Mouse (Mus musculus) MEL (cell line): ENCODE results near the gene Gm49601. TPM values are rescaled to one million over a fixed set of nuclear protein-coding genes. Genes with fewer than 3 reads are reported as not detected.

Experiments
- DNase-seq: peaks from one replicate; pipeline ENCODE4 v3.0.0; 2011; ENCODE audit warnings: low read depth, low spot score
- H3K27ac ChIP-seq: 2 replicates; pipeline ENCODE4 v1.5.1; 2012; ENCODE audit warnings: low read depth, mild to moderate bottlenecking, control low read depth, low read length, moderate library complexity; ENCODE audit not compliant: control insufficient read depth
- H3K27me3 ChIP-seq, 2 experiments: fragments of 150-350 bp in 1 of 2; sonication (generic) in 1 of 2; 2 replicates each; pipeline ENCODE4 v1.6.1; 2012; ENCODE audit warnings: low read length in 2 of 2, mild to moderate bottlenecking in 2 of 2, improper control_type of control experiment in 1 of 2, moderate library complexity in 1 of 2; ENCODE audit not compliant: insufficient read depth in 2 of 2, control insufficient read depth in 1 of 2
- H3K36me3 ChIP-seq, 2 experiments: 2 replicates each; pipeline ENCODE4 v1.6.1; 2012 to 2014; ENCODE audit warnings: low read length in 2 of 2, improper control_type of control experiment in 1 of 2, inconsistent platforms in 1 of 2, mild to moderate bottlenecking in 1 of 2; ENCODE audit not compliant: insufficient read depth in 2 of 2, control insufficient read depth in 1 of 2
- H3K4me1 ChIP-seq, 2 experiments: fragments of 150-350 bp in 1 of 2; sonication (generic) in 1 of 2; 2 replicates each; pipeline ENCODE4 v1.6.1; 2012; ENCODE audit warnings: low read length in 2 of 2, improper control_type of control experiment in 1 of 2, mild to moderate bottlenecking in 1 of 2; ENCODE audit not compliant: insufficient read depth in 2 of 2, control insufficient read depth in 1 of 2
- H3K4me3 ChIP-seq, 2 experiments: fragments of 150-350 bp in 1 of 2; sonication (generic) in 1 of 2; 2 replicates each; pipeline ENCODE4 v1.5.1; 2012; ENCODE audit warnings: low read depth in 2 of 2, low read length in 2 of 2, mild to moderate bottlenecking in 2 of 2, moderate library complexity in 2 of 2, control low read depth in 1 of 2, improper control_type of control experiment in 1 of 2; ENCODE audit not compliant: control insufficient read depth in 1 of 2, insufficient read depth in 1 of 2
- H3K79me2 ChIP-seq: 2 replicates; pipeline ENCODE4 v1.6.1; 2012; ENCODE audit warnings: mild to moderate bottlenecking, low read length, moderate library complexity; ENCODE audit not compliant: control insufficient read depth, poor library complexity, insufficient read depth
- H3K9ac ChIP-seq: 2 replicates; pipeline ENCODE4 v1.6.1; 2012; ENCODE audit warnings: low read depth, mild to moderate bottlenecking, control low read depth, low read length, moderate library complexity; ENCODE audit not compliant: control insufficient read depth, poor library complexity, severe bottlenecking
- H3K9me3 ChIP-seq: fragments of 150-350 bp; sonication (generic); replicated peaks from 2 replicates; pipeline ENCODE4 v1.6.1; 2012; ENCODE audit warnings: mild to moderate bottlenecking, low read length, improper control_type of control experiment, moderate library complexity; ENCODE audit not compliant: insufficient read depth
- BHLHE40 ChIP-seq: IDR thresholded peaks from 2 replicates; pipeline ENCODE4 v1.6.1; 2012; ENCODE audit warnings: low read depth, mild to moderate bottlenecking, inconsistent platforms, low read length, improper control_type of control experiment, borderline replicate concordance
- CTCF ChIP-seq, 3 experiments: IDR thresholded peaks in 2 of 3; conservative IDR thresholded peaks in 1 of 3; 2 replicates each; pipeline ENCODE4 v1.5.1; 2011 to 2012; ENCODE audit warnings: low read length in 3 of 3, low read depth in 2 of 3, mild to moderate bottlenecking in 2 of 3, improper control_type of control experiment in 1 of 3, inconsistent platforms in 1 of 3, mixed read lengths in 1 of 3, moderate library complexity in 1 of 3; ENCODE audit not compliant: control insufficient read depth in 1 of 3, insufficient read depth in 1 of 3, poor library complexity in 1 of 3, severe bottlenecking in 1 of 3
- E2F4 ChIP-seq: IDR thresholded peaks from 2 replicates; pipeline ENCODE4 v1.6.1; 2011; ENCODE audit warnings: low read depth, low read length, improper control_type of control experiment, borderline replicate concordance
- ELF1 ChIP-seq: IDR thresholded peaks from 2 replicates; pipeline ENCODE4 v1.6.1; 2014; ENCODE audit warnings: low read depth, mild to moderate bottlenecking, inconsistent platforms, low read length, improper control_type of control experiment, moderate library complexity
- GABPA ChIP-seq: IDR thresholded peaks from 2 replicates; pipeline ENCODE4 v1.6.1; 2012; ENCODE audit warnings: low read depth, mild to moderate bottlenecking, inconsistent platforms, low read length, improper control_type of control experiment, moderate library complexity
- GATA1 ChIP-seq: IDR thresholded peaks from 2 replicates; pipeline ENCODE4 v1.6.1; 2011; ENCODE audit warnings: low read depth, low read length, improper control_type of control experiment
- JUND ChIP-seq: IDR thresholded peaks from 2 replicates; pipeline ENCODE4 v1.6.1; 2011; ENCODE audit warnings: low read depth, mild to moderate bottlenecking, improper control_type of control experiment, low read length
- MAFK ChIP-seq: IDR thresholded peaks from 2 replicates; pipeline ENCODE4 v1.6.1; 2011; ENCODE audit warnings: low read depth, mild to moderate bottlenecking, low read length, improper control_type of control experiment, borderline replicate concordance
- MAX ChIP-seq: IDR thresholded peaks from 2 replicates; pipeline ENCODE4 v1.6.1; 2011; ENCODE audit warnings: low read length, improper control_type of control experiment
- MAZ ChIP-seq: IDR thresholded peaks from 2 replicates; pipeline ENCODE4 v1.6.1; 2012; ENCODE audit warnings: low read depth, mild to moderate bottlenecking, inconsistent platforms, low read length, improper control_type of control experiment
- MEF2A ChIP-seq: IDR thresholded peaks from 2 replicates; pipeline ENCODE4 v1.6.1; 2014; ENCODE audit warnings: low read depth, mild to moderate bottlenecking, inconsistent platforms, low read length, improper control_type of control experiment; ENCODE audit not compliant: poor library complexity, insufficient replicate concordance, severe bottlenecking; ENCODE audit errors: extremely low read depth
- MXI1 ChIP-seq: IDR thresholded peaks from 2 replicates; pipeline ENCODE4 v1.6.1; 2011; ENCODE audit warnings: mild to moderate bottlenecking, low read depth, low read length, improper control_type of control experiment
- MYB ChIP-seq: IDR thresholded peaks from 2 replicates; pipeline ENCODE4 v1.6.1; 2011; ENCODE audit warnings: mild to moderate bottlenecking, low read depth, low read length, improper control_type of control experiment
- MYC ChIP-seq: IDR thresholded peaks from 2 replicates; pipeline ENCODE4 v1.6.1; 2011; ENCODE audit warnings: low read depth, mild to moderate bottlenecking, low read length, improper control_type of control experiment, moderate library complexity
- POLR2A ChIP-seq, 2 experiments: IDR thresholded peaks; 2 replicates each; pipeline ENCODE4 v1.6.1; 2011 to 2012; ENCODE audit warnings: low read length in 2 of 2, mild to moderate bottlenecking in 2 of 2, control low read depth in 1 of 2, improper control_type of control experiment in 1 of 2, low read depth in 1 of 2, moderate library complexity in 1 of 2; ENCODE audit not compliant: control insufficient read depth in 1 of 2, insufficient read depth in 1 of 2, poor library complexity in 1 of 2
- POLR2AphosphoS5 ChIP-seq: IDR thresholded peaks from 2 replicates; pipeline ENCODE4 v1.6.1; 2012; ENCODE audit warnings: low read depth, borderline replicate concordance, mild to moderate bottlenecking, inconsistent platforms, low read length, moderate library complexity, mixed read lengths
- RAD21 ChIP-seq: IDR thresholded peaks from 2 replicates; pipeline ENCODE4 v1.6.1; 2011; ENCODE audit warnings: mild to moderate bottlenecking, low read depth, low read length, improper control_type of control experiment
- SMC3 ChIP-seq: IDR thresholded peaks from 2 replicates; pipeline ENCODE4 v1.6.1; 2011; ENCODE audit warnings: low read depth, low read length, improper control_type of control experiment
- TAL1 ChIP-seq: IDR thresholded peaks from 2 replicates; pipeline ENCODE4 v1.6.1; 2012; ENCODE audit warnings: mild to moderate bottlenecking, inconsistent platforms, low read length, moderate library complexity, mixed read lengths
- TCF12 ChIP-seq: IDR thresholded peaks from 2 replicates; pipeline ENCODE4 v1.6.1; 2014; ENCODE audit warnings: low read depth, mild to moderate bottlenecking, inconsistent platforms, low read length, improper control_type of control experiment, moderate library complexity
- ZKSCAN1 ChIP-seq: IDR thresholded peaks from 2 replicates; pipeline ENCODE4 v1.6.1; 2012; ENCODE audit warnings: low read depth, mild to moderate bottlenecking, inconsistent platforms, low read length, improper control_type of control experiment, moderate library complexity
- ZMIZ1 ChIP-seq: IDR thresholded peaks from 2 replicates; pipeline ENCODE4 v1.6.1; 2012; ENCODE audit warnings: low read depth, mild to moderate bottlenecking, inconsistent platforms, low read length, improper control_type of control experiment, moderate library complexity
- ZNF384 ChIP-seq: IDR thresholded peaks from 2 replicates; pipeline ENCODE4 v1.6.1; 2012; ENCODE audit warnings: low read depth, mild to moderate bottlenecking, inconsistent platforms, low read length, improper control_type of control experiment
- polyA plus RNA-seq, 2 experiments: library from polyadenylated mRNA; stranded (reverse) in 1 of 2; unstranded in 1 of 2; fragments of >175 nt in 1 of 2; fragments of >200 nt in 1 of 2; gene quantifications; 2 replicates each; pipeline versions ENCODE4 v1.2.1 to v1.2.4; 2012; ENCODE audit warnings: low replicate concordance in 2 of 2, low read depth in 1 of 2; ENCODE audit not compliant: insufficient read length in 2 of 2, insufficient read depth in 1 of 2, missing spikeins in 1 of 2
- total RNA-seq: library from RNA; depleted of rRNA; stranded (reverse); fragments of 300-350 nt; gene quantifications from 2 replicates; pipeline ENCODE4 v1.2.3, GENCODE M21; 2012; rRNA removed

Gene Gm49601
- 1.5 and 1.6 TPM in 2 replicates for total RNA-seq
- 1 to 10 TPM in 1 of 2 experiments, not detected in 1; 4.6 TPM for polyA plus RNA-seq

- Histone ChIP-seq H3K9ac (peak within 1 kb of the TSS; percentile 66), H3K79me2 (peaks cover 1% of the 10 kb centered on the region; the same call in 1 of the 2 replicates)
Observed at GRCm38 (mm10) chr16:18626376-18626878, at the start of gene Gm49601. Gene Gm49601, minus strand, starts transcription at chr16:18626427.

GRCm38 (mm10) chr16:18673005-18673404 is 46.8 kb upstream of the Gm49601 start:
- Histone ChIP-seq H3K4me3 (no peak overlapping the region), H3K36me3 (peaks cover 0 to 2% of the 10 kb centered on the region in 2 experiments; a peak in 1 of 4 replicates), H3K9me3 (no peaks in the 10 kb centered on the region), H3K4me1 (peaks cover 0 to 2% of the 10 kb centered on the region in 2 experiments; a peak in 1 of 4 replicates), H3K79me2 (no peaks in the 10 kb centered on the region), H3K27me3 (no peaks in the 10 kb centered on the region)
- TF ChIP-seq GABPA (no peak), MEF2A (no peak), ZMIZ1 (no peak), MYB (no peak), TCF12 (no peak), MAZ (no peak), BHLHE40 (no peak), MXI1 (no peak), ZNF384 (no peak), POLR2AphosphoS5 (no peak), GATA1 (no peak), ELF1 (no peak), E2F4 (no peak), MAFK (no peak), TAL1 (no peak), ZKSCAN1 (no peak), JUND (no peak), SMC3 (no peak)
- TF ChIP-seq, all 39 proteins: peak for 0
- no peak for DNase-seq
- Histone ChIP-seq H3K9ac (no peak overlapping the region), H3K27ac (no peak overlapping the region)

More at GRCm38 (mm10) chr16:18626376-18626878, at the start of gene Gm49601:
- H3K27me3 ChIP-seq: no peaks in the 10 kb centered on the region
- H3K27ac ChIP-seq: no peak within 1 kb of the TSS
- H3K4me1 ChIP-seq: peaks cover 4 to 20% of the 10 kb centered on the region in 2 experiments
- peaks cover 0 to 7% of the 10 kb centered on the region in 2 experiments; a peak in 2 of 4 replicates for H3K36me3 ChIP-seq
- TF ChIP-seq CTCF (IDR thresholded peaks at IDR 0.05 in 2 of 3, conservative IDR thresholded peaks at IDR 0.05 in 1 of 3; ENCODE audit: control insufficient read depth in 1 of 3, insufficient read depth in 1 of 3, low read depth in 2 of 3, low read length in 3 of 3, poor library complexity in 1 of 3, severe bottlenecking in 1 of 3) (peak; percentile 66 to 97 (median 84); a peak in 5 of 6 replicates), MYC (0 out of 2 replicates have a peak, but pooled peaks have one; percentile 56), ZMIZ1 (no peak), TCF12 (0 out of 2 replicates have a peak, but pooled peaks have one; percentile 13), ELF1 (no peak), SMC3 (peak; percentile 60), POLR2A (IDR thresholded peaks at IDR 0.05; ENCODE audit: control insufficient read depth in 1 of 2, insufficient read depth in 1 of 2, low read depth in 1 of 2, low read length in 2 of 2, poor library complexity in 1 of 2) (peak; percentile 26 to 45; a peak in 1 of 4 replicates), MAX (peak; percentile 87), MYB (no peak), MXI1 (peak; percentile 14; the same call in 1 of the 2 replicates), MAZ (peak; percentile 59; the same call in 1 of the 2 replicates), RAD21 (peak; percentile 63), ZNF384 (no peak), BHLHE40 (no peak)
- peak; percentile 87 for DNase-seq
- H3K9me3 ChIP-seq: no peaks in the 10 kb centered on the region
- peak within 1 kb of the TSS; percentile 20 to 38; a peak in 3 of 4 replicates for H3K4me3 ChIP-seq
